ENCODE assay signal across 9 mouse cellular contexts in genomic region chr4:136678480-136678879, GRCm38 (mm10). TPM values are rescaled to one million over a fixed set of nuclear protein-coding genes. Genes with fewer than 3 reads are reported as not detected.
DNase-seq lines count a peak whose midpoint lies in the region; ATAC-seq and TF ChIP-seq lines count a peak whose summit lies in the region.
"Had no signal": no experiment of that assay in that cellular context is flagged by ENCODE, and none has a peak within 500 bp of the region (broad histone marks: within the 10 kb centered on the region; RNA-seq: fewer than 3 reads in every experiment).

No protein-coding gene starts in this region.

- H3K27me3 ChIP-seq in G1E (ENCODE audit: insufficient read depth, low read length) = peaks cover 19% of the 10 kb centered on the region

- no peaks in the 10 kb centered on the region for H3K9me3 ChIP-seq in G1E (replicated peaks)

- no peak for ATAC-seq in G1E (ENCODE audit: extremely low read depth, insufficient number of reproducible peaks, low FRiP score, poor library complexity, severe bottlenecking)
- ATAC-seq in erythroid progenitor cell, adult 5-6 weeks (replicated peaks; ENCODE audit: low FRiP score, poor library complexity, severe bottlenecking) = 0 out of 2 replicates have a peak, but pooled peaks have one; percentile 56

- no peaks in the 10 kb centered on the region for H3K36me3 ChIP-seq in G1E (replicated peaks)

- peaks cover 3% of the 10 kb centered on the region; the same call in 1 of the 2 replicates for H3K4me1 ChIP-seq in G1E (ENCODE audit: insufficient read depth, low read depth, low read length)

- DNase-seq in G1E (ENCODE audit: low spot score) = peak; percentile 56
- peak; percentile 75 for DNase-seq in brain, embryonic 18.5 days (ENCODE audit: low read depth, low spot score)
- peak; percentile 85 to 91 for DNase-seq in heart, postnatal 10 days
- peak; percentile 75 to 95 for DNase-seq in layer of hippocampus, adult 8-10 months (ENCODE audit: low spot score in 2 of 2)
- peak; percentile 90 for DNase-seq in lung, postnatal 36 days
- DNase-seq in retina, postnatal 7 days (ENCODE audit: low read depth, low spot score) = peak; percentile 80
- peak; percentile 62 to 72 for DNase-seq in urinary bladder, adult 18-20 months (ENCODE audit: low spot score in 2 of 2)

- TF ChIP-seq CTCF in G1E (IDR thresholded peaks at IDR 0.05; ENCODE audit: low read depth, low read length) = peak; percentile 98

- intact Hi-C loops in heart, postnatal 10 days (cut with DNase I) = loop anchor here (1.0 to 5.0 kb wide), 2 partner anchors 163 to 394 kb away; no protein-coding TSS in a partner anchor

- no peak overlapping the region for H3K4me3 ChIP-seq in G1E (ENCODE audit: low read depth, low read length)

RNA-seq across cellular contexts. Expression of gene Lactbl1, which starts 56.1 kb away (rescaled TPM):
- total RNA-seq in G1E (2014; fragmentation: Nextera tagmentation) = not detected in 2 replicates
- total RNA-seq in G1E (2017) = not detected in 2 replicates
- polyA plus RNA-seq in G1E (2012) = 0.02 and 0.04 TPM in 2 replicates
- total RNA-seq in erythroid progenitor cell, adult 5-6 weeks (2015; ENCODE audit: low replicate concordance) = not detected in 2 replicates
- total RNA-seq in erythroid progenitor cell, adult 5-6 weeks (2017; ENCODE audit: low replicate concordance) = not detected in 2 replicates
- not detected for total RNA-seq in heart, postnatal 10 days (2021)
- total RNA-seq in layer of hippocampus, adult 8-10 months (2022) = under 1 TPM in 1 of 4 experiments, not detected in 3; 0.17 TPM
- polyA plus RNA-seq: liver, embryonic 16.5 days had no signal
